Mouse (Mus musculus): ENCODE results near the gene Slc17a7.

DNA sequence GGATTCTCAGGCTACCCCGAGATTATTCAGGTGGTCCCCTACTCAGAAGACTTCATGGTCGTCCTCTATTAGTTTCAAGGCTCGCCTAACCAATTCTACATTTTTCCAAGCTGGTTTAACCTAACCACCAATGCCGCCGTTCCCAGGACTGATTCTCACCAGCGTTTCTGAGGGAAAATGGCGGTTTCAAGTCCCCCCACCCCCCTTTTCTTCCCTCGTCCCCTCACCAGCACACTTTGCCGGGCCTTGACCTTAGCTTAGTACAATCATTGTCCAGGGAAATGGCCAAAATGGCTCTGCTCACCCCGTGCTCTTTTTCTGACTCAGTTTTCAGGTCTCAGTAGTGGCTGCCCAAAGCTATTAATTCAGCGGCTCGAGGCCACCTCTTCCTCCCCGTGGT is 11.6 kb downstream of the Slc17a7 start:
- TF ChIP-seq POLR2A (IDR thresholded peaks at IDR 0.05; ENCODE audit: insufficient read length, low read depth), result no peak
- TF ChIP-seq CEBPB (IDR thresholded peaks at IDR 0.05; ENCODE audit: insufficient read depth, poor library complexity, severe bottlenecking), result no peak
- TF ChIP-seq POLR2AphosphoS2 (IDR thresholded peaks at IDR 0.05; ENCODE audit: insufficient read length, low read depth), result no peak
- no peak for TF ChIP-seq USF1 (IDR thresholded peaks at IDR 0.05; ENCODE audit: low read depth)
- TF ChIP-seq MAX (IDR thresholded peaks at IDR 0.05; ENCODE audit: low read depth), result no peak
- no peak for TF ChIP-seq TCF3 (IDR thresholded peaks at IDR 0.05; ENCODE audit: insufficient read length, low read depth)
- no peak for TF ChIP-seq E2F4 (IDR thresholded peaks at IDR 0.05; ENCODE audit: insufficient read depth)
- no peak for TF ChIP-seq MYOG (IDR thresholded peaks at IDR 0.05; ENCODE audit: control insufficient read depth in 1 of 3, insufficient read depth in 1 of 3, insufficient read length in 2 of 3, low read depth in 2 of 3)
- TF ChIP-seq TCF12 (IDR thresholded peaks at IDR 0.05; ENCODE audit: insufficient read depth, poor library complexity, severe bottlenecking), result no peak

Data from myocyte (in vitro differentiated cells).